Mouse (Mus musculus): Measurements from ENCODE around the gene Klhl24.

GRCm38 (mm10) chr16:20169071-20169470, 71.7 kb downstream of the Klhl24 start:
- TF ChIP-seq CTCF (IDR thresholded peaks at IDR 0.05; ENCODE audit: control insufficient read depth, insufficient read depth, insufficient replicate concordance, low read depth, low read length), result no peak
- no peak for TF ChIP-seq POLR2A (IDR thresholded peaks at IDR 0.05; ENCODE audit: control insufficient read depth, low read depth, low read length)

All from testis, adult 2 months (tissue).